Mouse (Mus musculus): ENCODE results near the gene Polr3e. TPM values are rescaled to one million over a fixed set of nuclear protein-coding genes. Genes with fewer than 3 reads are reported as not detected.
"Not testable (repeated sequence)": the region's sequence is repeated elsewhere in the genome, so short reads cannot be mapped to it uniquely, and the experiment has no call there.

Polr3e gene
- polyA plus RNA-seq, 1 experiment from 2014 or later: 27.7 TPM

- WGBS: 86% methylated on average over 4 of the region's 4 CpGs
- H3K9ac ChIP-seq (replicated peaks): no peak overlapping the region
- no peaks in the 10 kb centered on the region for H3K27me3 ChIP-seq
- no peak overlapping the region for H3K4me2 ChIP-seq (replicated peaks)
- ATAC-seq: no peak
- no peak overlapping the region for H3K4me3 ChIP-seq (replicated peaks)
- H3K36me3 ChIP-seq: peaks cover 63% of the 10 kb centered on the region
- H3K9me3 ChIP-seq: no peaks in the 10 kb centered on the region
- H3K27ac ChIP-seq: no peak overlapping the region
- no peaks in the 10 kb centered on the region for H3K4me1 ChIP-seq (replicated peaks)
Measured at GRCm38 (mm10) chr7:120882674-120883073, 34.9 kb upstream of the Polr3e start.

GRCm38 (mm10) chr7:120883523-120884290 lies 33.8 kb upstream of the Polr3e start:
- no peaks in the 10 kb centered on the region for H3K9me3 ChIP-seq
- H3K4me2 ChIP-seq (replicated peaks): no peak overlapping the region
- no peak for ATAC-seq
- peaks cover 64% of the 10 kb centered on the region for H3K36me3 ChIP-seq
- H3K9ac ChIP-seq (replicated peaks): no peak overlapping the region
- H3K27me3 ChIP-seq: no peaks in the 10 kb centered on the region
- no peaks in the 10 kb centered on the region for H3K4me1 ChIP-seq (replicated peaks)
- WGBS: 90% methylated on average over 4 of the region's 4 CpGs
- no peak overlapping the region for H3K4me3 ChIP-seq (replicated peaks)
- no peak overlapping the region for H3K27ac ChIP-seq

- no peak overlapping the region for H3K4me3 ChIP-seq (replicated peaks)
- ATAC-seq: no peak
- H3K27me3 ChIP-seq: no peaks in the 10 kb centered on the region
- 94% methylated on average over 4 of the region's 4 CpGs for WGBS
- H3K9ac ChIP-seq (replicated peaks): no peak overlapping the region
- H3K36me3 ChIP-seq: peaks cover 65% of the 10 kb centered on the region
- no peaks in the 10 kb centered on the region for H3K4me1 ChIP-seq (replicated peaks)
- H3K9me3 ChIP-seq: no peaks in the 10 kb centered on the region
- no peak overlapping the region for H3K4me2 ChIP-seq (replicated peaks)
- no peak overlapping the region for H3K27ac ChIP-seq
Measured at GRCm38 (mm10) chr7:120884746-120885145, 32.8 kb upstream of the Polr3e start.

GRCm38 (mm10) chr7:120893123-120893522 lies 24.4 kb upstream of the Polr3e start:
- ATAC-seq: no peak
- no peaks in the 10 kb centered on the region for H3K4me1 ChIP-seq (replicated peaks)
- no peak overlapping the region for H3K27ac ChIP-seq
- peaks cover 41% of the 10 kb centered on the region for H3K36me3 ChIP-seq
- H3K4me2 ChIP-seq (replicated peaks): no peak overlapping the region
- no peaks in the 10 kb centered on the region for H3K27me3 ChIP-seq
- H3K9me3 ChIP-seq: no peaks in the 10 kb centered on the region
- WGBS: 81% methylated on average over 5 of the region's 5 CpGs
- no peak overlapping the region for H3K9ac ChIP-seq (replicated peaks)
- H3K4me3 ChIP-seq (replicated peaks): no peak overlapping the region

- Histone ChIP-seq H3K4me2 (replicated peaks) (no peak overlapping the region), H3K27me3 (no peaks in the 10 kb centered on the region), H3K27ac (no peak overlapping the region), H3K9ac (replicated peaks) (no peak overlapping the region), H3K4me3 (replicated peaks) (no peak overlapping the region), H3K4me1 (replicated peaks) (peaks cover 7% of the 10 kb centered on the region), H3K9me3 (no peaks in the 10 kb centered on the region), H3K36me3 (peaks cover 30% of the 10 kb centered on the region)
- WGBS: 92% methylated on average over 7 of the region's 7 CpGs
- ATAC-seq: no peak
Measured at GRCm38 (mm10) chr7:120897054-120897453, 20.5 kb upstream of the Polr3e start.

- H3K27me3 ChIP-seq: no peaks in the 10 kb centered on the region
- H3K4me1 ChIP-seq (replicated peaks): peaks cover 9% of the 10 kb centered on the region
- H3K36me3 ChIP-seq: peaks cover 29% of the 10 kb centered on the region
- H3K9me3 ChIP-seq: no peaks in the 10 kb centered on the region
- H3K4me2 ChIP-seq (replicated peaks): no peak overlapping the region
- no peak overlapping the region for H3K4me3 ChIP-seq (replicated peaks)
- no peak overlapping the region for H3K9ac ChIP-seq (replicated peaks)
- no peak for ATAC-seq
- WGBS: 92% methylated on average over 9 of the region's 9 CpGs
- H3K27ac ChIP-seq: no peak overlapping the region
Measured at GRCm38 (mm10) chr7:120897711-120898335, 19.7 kb upstream of the Polr3e start.

- H3K9ac ChIP-seq (replicated peaks): no peak overlapping the region
- H3K27me3 ChIP-seq: no peaks in the 10 kb centered on the region
- 57% methylated on average over 4 of the region's 4 CpGs for WGBS
Measured at GRCm38 (mm10) chr7:120900191-120900590, 17.4 kb upstream of the Polr3e start.

GRCm38 (mm10) chr7:120901701-120902100 lies 15.8 kb upstream of the Polr3e start:
- 55% methylated on average over 8 of the region's 8 CpGs for WGBS

More at GRCm38 (mm10) chr7:120900191-120900590, 17.4 kb upstream of the Polr3e start:
- peaks cover 17% of the 10 kb centered on the region for H3K4me1 ChIP-seq (replicated peaks)
- H3K4me3 ChIP-seq (replicated peaks): no peak overlapping the region
- no peaks in the 10 kb centered on the region for H3K9me3 ChIP-seq
- no peak for ATAC-seq
- no peak overlapping the region for H3K4me2 ChIP-seq (replicated peaks)
- no peak overlapping the region for H3K27ac ChIP-seq
- peaks cover 25% of the 10 kb centered on the region for H3K36me3 ChIP-seq

GRCm38 (mm10) chr7:120902931-120903330 lies 14.6 kb upstream of the Polr3e start:
- Histone ChIP-seq H3K27ac (peak overlapping the region; percentile 41), H3K27me3 (no peaks in the 10 kb centered on the region), H3K4me2 (replicated peaks) (no peak overlapping the region), H3K9ac (replicated peaks) (no peak overlapping the region), H3K36me3 (peaks cover 11% of the 10 kb centered on the region), H3K4me1 (replicated peaks) (peaks cover 17% of the 10 kb centered on the region), H3K4me3 (replicated peaks) (no peak overlapping the region), H3K9me3 (no peaks in the 10 kb centered on the region)
- peak; percentile 58 for ATAC-seq
- 23% methylated on average over 3 of the region's 3 CpGs for WGBS

More at GRCm38 (mm10) chr7:120901701-120902100, 15.8 kb upstream of the Polr3e start:
- Histone ChIP-seq H3K4me3 (replicated peaks) (no peak overlapping the region), H3K27ac (peak overlapping the region; percentile 57), H3K27me3 (no peaks in the 10 kb centered on the region), H3K36me3 (peaks cover 16% of the 10 kb centered on the region), H3K9me3 (no peaks in the 10 kb centered on the region), H3K9ac (replicated peaks) (0 out of 2 replicates have a peak overlapping the region, but pooled peaks have one; percentile 8), H3K4me2 (replicated peaks) (no peak overlapping the region), H3K4me1 (replicated peaks) (peaks cover 17% of the 10 kb centered on the region)
- no peak for ATAC-seq

GRCm38 (mm10) chr7:120910172-120910571 lies 7.4 kb upstream of the Polr3e start:
- H3K27me3 ChIP-seq; H3K9ac ChIP-seq (replicated peaks); ATAC-seq; H3K9me3 ChIP-seq; H3K4me1 ChIP-seq (replicated peaks); H3K4me3 ChIP-seq (replicated peaks); H3K27ac ChIP-seq; H3K4me2 ChIP-seq (replicated peaks); H3K36me3 ChIP-seq: not testable (repeated sequence)
- WGBS: 65% methylated on average over 3 of the region's 3 CpGs

- ATAC-seq; H3K9me3 ChIP-seq; H3K27ac ChIP-seq; H3K4me1 ChIP-seq (replicated peaks); H3K4me3 ChIP-seq (replicated peaks); H3K27me3 ChIP-seq; H3K9ac ChIP-seq (replicated peaks); H3K36me3 ChIP-seq; H3K4me2 ChIP-seq (replicated peaks): not testable (repeated sequence)
- 91% methylated on average over 6 of the region's 6 CpGs for WGBS
Measured at GRCm38 (mm10) chr7:120911268-120911667, 6.3 kb upstream of the Polr3e start.

GRCm38 (mm10) chr7:120913332-120913731 lies 4.2 kb upstream of the Polr3e start:
- Histone ChIP-seq H3K9ac (replicated peaks) (no peak overlapping the region), H3K4me2 (replicated peaks) (no peak overlapping the region), H3K4me1 (replicated peaks) (peaks cover 2% of the 10 kb centered on the region; the same call in 1 of the 2 replicates), H3K27ac (no peak overlapping the region), H3K36me3 (no peaks in the 10 kb centered on the region), H3K4me3 (replicated peaks) (no peak overlapping the region), H3K9me3 (no peaks in the 10 kb centered on the region), H3K27me3 (no peaks in the 10 kb centered on the region)
- 35% methylated on average over 1 of the region's 1 CpGs for WGBS
- ATAC-seq: no peak
